Mouse (Mus musculus) hindbrain, embryonic 16.5 days (tissue): ENCODE results near the gene Reg3d. TPM values are rescaled to one million over a fixed set of nuclear protein-coding genes. Genes with fewer than 3 reads are reported as not detected.

ENCODE experiments used
- ATAC-seq: fragments of 200-750 bp; cut with Nextera tagmentation; 2 replicates; pipeline ENCODE4 v1.8.0; 2017; ENCODE audit warnings: moderate TSS enrichment, moderate library complexity
- H3K27ac ChIP-seq: fragments of 300-500 bp; sonication (generic); 2 replicates; pipeline ENCODE4 v1.5.1; 2014; ENCODE audit warnings: low read depth, mild to moderate bottlenecking, control low read depth, low read length, moderate library complexity
- H3K27me3 ChIP-seq: fragments of 300-500 bp; sonication (generic); replicated peaks from 2 replicates; pipeline ENCODE4 v1.6.1; 2014; ENCODE audit warnings: low read length; ENCODE audit not compliant: control insufficient read depth, insufficient read depth
- H3K36me3 ChIP-seq: fragments of 300-500 bp; sonication (generic); 2 replicates; pipeline ENCODE4 v1.6.1; 2014; ENCODE audit warnings: mild to moderate bottlenecking, low read length, moderate library complexity, mixed read lengths; ENCODE audit not compliant: control insufficient read depth, insufficient read depth
- H3K4me1 ChIP-seq: fragments of 300-500 bp; sonication (generic); 2 replicates; pipeline ENCODE4 v1.6.1; 2014; ENCODE audit warnings: low read depth, low read length; ENCODE audit not compliant: control insufficient read depth, insufficient read depth
- H3K4me2 ChIP-seq: fragments of 300-500 bp; sonication (generic); 2 replicates; pipeline ENCODE4 v1.6.1; 2014; ENCODE audit warnings: mild to moderate bottlenecking, low read length, control low read depth, moderate library complexity
- H3K4me3 ChIP-seq: fragments of 300-500 bp; sonication (generic); 2 replicates; pipeline ENCODE4 v1.5.1; 2014; ENCODE audit warnings: mild to moderate bottlenecking, low read length, control low read depth, moderate library complexity
- H3K9ac ChIP-seq: fragments of 300-500 bp; sonication (generic); 2 replicates; pipeline ENCODE4 v1.6.1; 2014; ENCODE audit warnings: low read depth, mild to moderate bottlenecking, control low read depth, low read length, moderate library complexity
- H3K9me3 ChIP-seq: fragments of 300-500 bp; sonication (generic); 2 replicates; pipeline ENCODE4 v1.6.1; 2014; ENCODE audit warnings: mild to moderate bottlenecking, low read length, moderate library complexity; ENCODE audit not compliant: control insufficient read depth
- WGBS: fragments of 180-500 bp; shearing (Covaris S2); extraction: QIAGEN DNeasy Blood & Tissue Kit; methylation state at CpG from one replicate; pipeline ENCODE4 v1.1.7; 2014; 5-methylcytosine and 5-hydroxymethylcytosine counted together
- polyA plus RNA-seq: library from polyadenylated mRNA; unstranded; fragments of >200 nt; fragmentation: Nextera tagmentation; extraction: Ambion mirVana; gene quantifications from 2 replicates; pipeline ENCODE4 v1.2.1, GENCODE M21; 2015

Reg3d gene
- polyA plus RNA-seq, 1 experiment from 2014 or later = not detected

GRCm38 (mm10) chr6:78331919-78332569 lies 46.6 kb downstream of the Reg3d start:
- 31% methylated on average over 7 of the region's 7 CpGs for WGBS
- ATAC-seq = peak; percentile 80
- no peak overlapping the region for H3K4me3 ChIP-seq
- no peaks in the 10 kb centered on the region for H3K9me3 ChIP-seq
- no peaks in the 10 kb centered on the region for H3K4me1 ChIP-seq
- no peak overlapping the region for H3K27ac ChIP-seq
- no peaks in the 10 kb centered on the region for H3K27me3 ChIP-seq
- no peak overlapping the region for H3K9ac ChIP-seq
- H3K36me3 ChIP-seq = no peaks in the 10 kb centered on the region
- H3K4me2 ChIP-seq = no peak overlapping the region

GRCm38 (mm10) chr6:78329166-78329565 lies 49.5 kb downstream of the Reg3d start:
- Histone ChIP-seq H3K4me1 (no peaks in the 10 kb centered on the region), H3K4me3 (no peak overlapping the region), H3K9me3 (no peaks in the 10 kb centered on the region), H3K9ac (no peak overlapping the region), H3K4me2 (no peak overlapping the region), H3K36me3 (no peaks in the 10 kb centered on the region), H3K27ac (no peak overlapping the region), H3K27me3 (no peaks in the 10 kb centered on the region)
- WGBS = 52% methylated on average over 2 of the region's 2 CpGs
- ATAC-seq = no peak

- Histone ChIP-seq H3K9ac (no peak overlapping the region), H3K36me3 (no peaks in the 10 kb centered on the region), H3K4me2 (no peak overlapping the region), H3K4me1 (no peaks in the 10 kb centered on the region), H3K9me3 (no peaks in the 10 kb centered on the region), H3K27ac (no peak overlapping the region), H3K27me3 (no peaks in the 10 kb centered on the region), H3K4me3 (no peak overlapping the region)
- ATAC-seq = no peak
Measured at GRCm38 (mm10) chr6:78327798-78328197, 50.9 kb downstream of the Reg3d start.

Other genes starting within 250 kb of the Reg3d start
- 5.3 and 5.5 TPM in 2 replicates for gene Reg3b, start 8.2 kb downstream of the Reg3d start, polyA plus RNA-seq
- gene Reg3a, start 1.8 kb upstream of the Reg3d start, polyA plus RNA-seq = not detected in 2 replicates
- gene Reg2, start 16.8 kb upstream of the Reg3d start, polyA plus RNA-seq = not detected in 2 replicates
- gene Reg1, start 43.8 kb upstream of the Reg3d start, polyA plus RNA-seq = not detected in 2 replicates
- not detected in 2 replicates for gene Reg3g, start 90.0 kb upstream of the Reg3d start, polyA plus RNA-seq